Mouse (Mus musculus) liver, embryonic 14.5 days (tissue): Measurements from ENCODE around the gene Gls.

ENCODE experiments used
- CTCF ChIP-seq: IDR thresholded peaks from 2 replicates; pipeline ENCODE4 v1.5.1; 2016; ENCODE audit warnings: antibody characterized with exemption, low read depth, control low read depth
- EP300 ChIP-seq: IDR thresholded peaks from 2 replicates; pipeline ENCODE4 v1.6.1; 2016; ENCODE audit warnings: antibody characterized with exemption, low read depth

DNA sequence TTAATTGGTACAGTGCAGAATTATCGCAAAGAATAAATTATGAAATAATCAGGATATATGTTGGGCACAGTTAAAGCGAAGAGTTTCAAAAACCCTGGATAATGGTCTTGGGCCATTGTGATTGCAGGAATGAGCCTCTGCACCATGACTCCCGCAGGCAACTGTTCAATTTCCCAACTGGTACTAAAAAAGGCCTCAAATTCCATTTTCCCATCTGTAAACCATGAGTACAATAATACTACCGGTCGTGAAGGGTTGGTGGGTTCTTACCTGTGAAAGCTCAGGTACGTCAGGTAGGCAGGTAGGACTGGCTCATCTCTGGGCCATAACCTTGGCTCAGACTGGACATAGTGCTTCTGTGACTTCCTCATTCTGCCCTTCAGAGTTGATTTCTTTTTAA lies 35.0 kb upstream of the Gls start:
- TF ChIP-seq CTCF (no peak), EP300 (no peak)
